Mouse (Mus musculus): ENCODE measurements around the gene Rhag. TPM values are rescaled to one million over a fixed set of nuclear protein-coding genes. Genes with fewer than 3 reads are reported as not detected.
A peak's percentile ranks its signal among the peaks of the same experiment; 100 is the strongest.

Rhag gene
- total RNA-seq, 2 experiments from 2014 or later, result not detected

DNA sequence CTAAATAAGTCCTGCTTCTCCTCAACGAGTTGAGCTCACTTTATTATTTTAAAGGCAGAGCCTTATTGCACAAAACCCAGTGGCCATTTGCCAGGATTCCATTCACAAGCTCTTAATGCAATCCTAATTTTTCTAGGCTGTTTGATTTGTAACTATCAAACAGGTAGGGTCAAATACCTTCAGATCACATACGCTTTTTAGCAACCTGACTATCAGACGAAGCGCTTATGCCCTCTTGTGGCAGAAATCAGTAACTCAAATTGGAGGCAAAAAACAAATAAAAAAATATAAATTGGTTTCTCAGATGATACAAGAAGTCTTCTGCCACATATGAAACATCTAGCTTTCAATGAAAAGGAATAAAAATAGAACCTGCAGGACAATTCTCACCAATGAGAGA lies 12.9 kb downstream of the Rhag start:
- DNase-seq, result no peak
- intact Hi-C loops (cut with DNase I), result no loop called here
- Histone ChIP-seq H3K4me3 (no peak overlapping the region), H3K27ac (no peak overlapping the region)
- peak; percentile 35 for TF ChIP-seq CTCF (IDR thresholded peaks at IDR 0.05)

GRCm38 (mm10) chr17:40824549-40824948 lies 13.6 kb downstream of the Rhag start:
- intact Hi-C loops (cut with DNase I), result no loop called here
- no peak for DNase-seq
- TF ChIP-seq CTCF (IDR thresholded peaks at IDR 0.05), result peak; percentile 68
- Histone ChIP-seq H3K27ac (no peak overlapping the region), H3K4me3 (no peak overlapping the region)

DNA sequence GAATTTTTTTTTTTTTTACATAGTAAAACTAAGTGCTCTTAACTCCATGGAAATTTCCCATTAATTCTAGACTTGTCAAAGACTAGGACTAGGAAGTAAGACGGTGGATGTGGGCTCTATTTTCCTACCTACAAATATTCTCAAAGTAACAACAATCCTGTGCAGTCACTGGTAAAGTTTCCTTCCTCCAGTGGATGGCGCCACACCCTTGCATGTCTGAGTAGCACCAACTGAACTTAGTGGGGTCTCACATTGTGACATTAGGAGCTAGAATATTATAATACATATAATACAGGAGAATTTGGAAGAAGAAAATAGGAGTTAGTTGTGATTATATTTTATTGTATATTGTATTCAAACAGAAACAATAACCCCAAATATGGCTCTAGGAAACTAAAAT lies 20.9 kb downstream of the Rhag start:
- intact Hi-C loops (cut with DNase I), result loop anchor here (5.0 kb wide), 1 partner anchor 65 kb away; no protein-coding TSS in a partner anchor
- no peak overlapping the region for H3K4me3 ChIP-seq
- TF ChIP-seq CTCF (IDR thresholded peaks at IDR 0.05), result peak; percentile 30; the same call in 1 of the 2 replicates
- H3K27ac ChIP-seq, result no peak overlapping the region
- no peak for DNase-seq

DNA sequence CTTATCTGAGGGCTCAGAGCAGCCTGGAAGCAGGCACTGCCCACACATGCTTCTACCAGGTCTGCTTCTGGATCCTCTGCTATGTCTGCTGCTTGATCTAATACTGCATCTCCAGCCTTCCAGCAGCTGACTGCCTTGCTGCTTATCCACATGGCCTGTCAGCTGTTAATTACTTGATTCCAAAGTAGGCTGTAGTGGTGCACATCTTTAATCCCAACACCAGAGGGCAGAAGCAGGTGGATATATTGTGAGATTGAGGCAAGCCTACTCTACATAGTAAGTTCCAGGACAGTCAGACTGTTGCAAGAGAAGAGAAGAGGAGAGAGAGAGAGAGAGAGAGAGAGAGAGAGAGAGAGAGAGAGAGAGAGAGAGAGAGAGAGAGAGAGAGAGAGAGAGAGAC lies 26.4 kb downstream of the Rhag start:
- peak; percentile 43 for TF ChIP-seq CTCF (IDR thresholded peaks at IDR 0.05)
- Histone ChIP-seq H3K4me3 (no peak overlapping the region), H3K27ac (no peak overlapping the region)
- DNase-seq, result no peak
- intact Hi-C loops (cut with DNase I), result no loop called here

DNA sequence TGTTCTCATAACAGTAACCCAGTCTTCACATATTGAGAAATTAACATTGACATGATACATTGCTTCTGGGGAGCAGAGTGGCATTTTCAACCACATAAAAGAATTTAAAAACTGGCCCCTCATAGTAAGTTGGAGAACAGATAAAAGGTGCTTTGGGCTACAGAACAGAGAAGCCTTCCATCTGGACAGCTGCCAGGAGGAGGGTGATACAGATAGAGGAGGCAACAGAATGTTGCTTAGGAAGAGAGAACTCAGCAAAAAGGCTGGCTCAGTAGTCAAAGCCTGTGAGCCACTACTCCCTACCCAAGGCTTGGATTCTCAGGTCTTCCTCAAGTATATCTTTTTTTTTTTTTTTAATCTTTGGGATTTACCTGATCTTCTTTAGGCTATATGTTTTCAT lies 44.1 kb downstream of the Rhag start:
- H3K4me3 ChIP-seq, result no peak overlapping the region
- no peak for DNase-seq
- no peak for TF ChIP-seq CTCF (IDR thresholded peaks at IDR 0.05)
- intact Hi-C loops (cut with DNase I), result no loop called here
- no peak overlapping the region for H3K27ac ChIP-seq

GRCm38 (mm10) chr17:40868952-40869747 lies 58.2 kb downstream of the Rhag start:
- no peak for DNase-seq
- H3K27ac ChIP-seq, result no peak overlapping the region
- no peak for TF ChIP-seq CTCF (IDR thresholded peaks at IDR 0.05)
- intact Hi-C loops (cut with DNase I), result no loop called here
- H3K4me3 ChIP-seq, result no peak overlapping the region

DNA sequence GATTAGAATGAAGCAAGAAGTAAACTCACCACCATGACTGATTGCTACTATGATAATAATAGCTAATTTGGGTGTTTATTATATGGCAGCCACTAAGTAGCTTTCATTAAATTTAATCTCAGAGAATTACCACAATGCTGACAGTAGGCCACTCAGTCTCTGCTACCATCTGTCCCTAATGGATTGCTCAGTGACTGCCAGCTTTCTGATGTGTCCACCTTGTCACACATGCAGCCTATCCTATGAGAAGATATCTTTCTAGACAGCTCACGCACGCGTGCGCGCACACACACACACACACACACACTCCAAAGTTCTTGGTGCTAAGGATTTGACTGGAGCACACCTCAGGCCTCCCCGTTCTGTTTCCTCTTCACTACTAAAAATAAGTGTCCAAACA lies 61.7 kb downstream of the Rhag start:
- H3K27ac ChIP-seq, result no peak overlapping the region
- no peak for DNase-seq
- no peak overlapping the region for H3K4me3 ChIP-seq
- TF ChIP-seq CTCF (IDR thresholded peaks at IDR 0.05), result no peak
- intact Hi-C loops (cut with DNase I), result no loop called here

DNA sequence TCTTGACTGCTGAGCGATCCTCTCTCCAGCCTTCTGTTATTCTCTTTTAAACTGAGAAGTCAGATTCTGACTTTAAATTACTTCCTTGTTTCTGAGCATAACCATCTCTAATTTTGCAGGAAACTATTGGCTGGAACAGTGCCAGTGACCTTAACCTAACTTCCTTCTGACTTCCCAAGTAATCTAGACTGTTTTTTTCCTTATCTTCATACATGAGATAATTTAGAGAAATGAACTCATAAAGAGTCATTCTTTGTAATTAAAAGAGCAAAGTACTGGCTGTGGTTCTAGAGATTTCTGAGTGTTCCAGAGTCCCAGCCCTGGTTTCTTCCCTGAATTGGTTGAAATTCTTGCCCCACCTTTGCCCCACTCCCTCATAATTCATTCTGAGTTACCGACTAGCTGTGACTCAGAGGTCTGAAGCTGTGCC lies 62.7 kb downstream of the Rhag start:
- intact Hi-C loops (cut with DNase I), result no loop called here
- H3K4me3 ChIP-seq, result no peak overlapping the region
- no peak for DNase-seq
- no peak for TF ChIP-seq CTCF (IDR thresholded peaks at IDR 0.05)
- no peak overlapping the region for H3K27ac ChIP-seq

DNA sequence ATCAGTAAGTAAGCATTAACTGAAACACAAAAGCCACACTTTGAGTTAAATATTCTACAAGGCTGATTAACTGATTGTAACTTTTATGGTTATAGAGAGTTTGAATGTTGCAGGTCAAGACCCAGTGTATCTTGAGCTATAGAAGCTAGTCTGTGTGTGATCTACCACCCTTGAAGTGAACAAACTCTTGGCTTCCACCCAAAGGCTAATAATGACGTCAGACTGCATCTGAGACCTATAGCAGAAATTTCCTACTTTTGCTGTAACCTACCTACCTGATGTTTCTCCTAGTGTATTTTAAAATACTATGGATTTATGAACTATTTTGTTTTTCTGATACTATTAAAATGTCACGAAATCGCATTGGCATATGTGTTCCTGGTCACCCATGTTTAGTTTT lies 63.8 kb downstream of the Rhag start:
- no peak for DNase-seq
- intact Hi-C loops (cut with DNase I), result no loop called here
- TF ChIP-seq CTCF (IDR thresholded peaks at IDR 0.05), result no peak
- Histone ChIP-seq H3K27ac (no peak overlapping the region), H3K4me3 (no peak overlapping the region)

- Histone ChIP-seq H3K4me3 (no peak overlapping the region), H3K27ac (no peak overlapping the region)
- intact Hi-C loops (cut with DNase I), result no loop called here
- no peak for TF ChIP-seq CTCF (IDR thresholded peaks at IDR 0.05)
- DNase-seq, result no peak
Measured at GRCm38 (mm10) chr17:40875568-40875967, 64.6 kb downstream of the Rhag start.

- H3K27ac ChIP-seq, result 0 out of 2 replicates have a peak overlapping the region, but pooled peaks have one; percentile 12
- H3K4me3 ChIP-seq, result peak overlapping the region; percentile 73
- TF ChIP-seq CTCF (IDR thresholded peaks at IDR 0.05), result no peak
- DNase-seq, result no peak
- intact Hi-C loops (cut with DNase I), result no loop called here
Measured at GRCm38 (mm10) chr17:40877741-40878140, 66.8 kb downstream of the Rhag start.

GRCm38 (mm10) chr17:40879528-40879923 lies 68.6 kb downstream of the Rhag start:
- Histone ChIP-seq H3K27ac (peak overlapping the region; percentile 82), H3K4me3 (peak overlapping the region; percentile 73)
- no peak for DNase-seq
- no peak for TF ChIP-seq CTCF (IDR thresholded peaks at IDR 0.05)
- intact Hi-C loops (cut with DNase I), result no loop called here

DNA sequence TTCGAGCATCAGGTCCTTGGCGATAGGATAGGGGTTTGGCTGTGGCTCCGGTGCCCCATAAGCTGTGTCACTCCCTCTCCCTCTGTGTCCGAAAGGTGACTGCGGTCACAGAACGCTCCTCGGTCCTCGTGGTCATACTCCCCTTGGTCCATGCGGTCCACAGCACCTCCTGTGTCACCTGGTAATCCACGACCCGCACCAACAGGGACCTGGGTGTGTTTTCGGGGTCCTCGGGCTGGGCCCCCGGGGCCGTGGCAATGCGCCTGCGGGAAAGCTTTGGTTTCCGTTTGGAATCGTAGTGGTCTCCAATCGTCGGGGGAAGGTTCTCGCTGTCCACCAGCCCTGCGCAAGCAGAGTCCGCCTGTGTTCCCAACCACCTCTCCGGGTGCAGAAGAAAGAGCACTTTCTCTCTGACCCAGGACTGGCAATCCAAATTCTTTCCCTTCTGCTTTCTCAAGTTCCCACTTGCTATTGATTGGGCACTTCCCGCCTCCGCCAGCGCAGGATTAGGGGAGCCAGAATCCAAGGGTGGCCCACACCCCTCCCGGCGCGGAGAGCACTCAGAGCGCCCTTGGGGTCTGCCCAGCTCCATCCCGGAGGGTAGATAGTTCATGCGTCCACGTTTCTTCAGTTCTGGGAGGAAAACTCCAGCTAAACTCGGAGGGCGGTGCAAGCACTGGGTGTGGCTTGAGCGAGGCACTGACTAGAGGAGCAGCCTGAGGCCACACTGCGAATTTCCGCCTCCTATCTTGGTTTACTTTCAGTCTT lies 69.2 kb downstream of the Rhag start, which contains the start of gene 9130008F23Rik:
TSS of gene 9130008F23Rik (minus strand) at position 636 of the 768 bp plus-strand sequence.
- TF ChIP-seq CTCF (IDR thresholded peaks at IDR 0.05), result no peak
- Histone ChIP-seq H3K4me3 (peak within 1 kb of the TSS; percentile 73), H3K27ac (peak within 1 kb of the TSS; percentile 82)
- peak; percentile 67 for DNase-seq
- intact Hi-C loops (cut with DNase I), result no loop called here
